In genomic region chr4:152128784-152129183, GRCm38 (mm10) we compare ENCODE assay signal across 21 mouse cellular contexts. TPM values are rescaled to one million over a fixed set of nuclear protein-coding genes. Genes with fewer than 3 reads are reported as not detected.
A peak's percentile ranks its signal among the peaks of the same experiment; 100 is the strongest.
DNase-seq lines count a peak whose midpoint lies in the region; ATAC-seq lines count a peak whose summit lies in the region.
"Had no signal": no experiment of that assay in that cellular context is flagged by ENCODE, and none has a peak within 500 bp of the region (broad histone marks: within the 10 kb centered on the region; RNA-seq: fewer than 3 reads in every experiment).

No protein-coding gene starts in this region.

- no peak overlapping the region for H3K9ac ChIP-seq in liver, embryonic 16.5 days (ENCODE audit: low read depth, low read length)
- H3K9ac ChIP-seq: embryonic facial prominence, embryonic 12.5 days; neural tube, embryonic 12.5 days had no signal

- peak; percentile 10 for DNase-seq in CD4-positive, CD25-positive, alpha-beta regulatory T cell, adult 2 months (ENCODE audit: low read depth, low spot score)
- peak; percentile 90 for DNase-seq in kidney, adult 11 months
- peak; percentile 79 for DNase-seq in kidney, postnatal 10 days
- no peak for DNase-seq in layer of hippocampus, postnatal 10 days (ENCODE audit: low spot score in 2 of 2)
- no peak for DNase-seq in lung, postnatal 10 days
- DNase-seq in limb, embryonic 10.5 days (ENCODE audit: low spot score), result no peak
- DNase-seq: cerebellum, adult 11 months; cerebellum, postnatal 25 days; lung, adult 2 months; thymus, postnatal 25 days had no signal

- ATAC-seq in CD4-positive, CD25-positive, alpha-beta regulatory T cell, adult 4 months, result no peak
- ATAC-seq in liver, embryonic 16.5 days (ENCODE audit: low read depth), result peak; percentile 11
- ATAC-seq: inflammation-experienced regulatory T-cells, adult 6 months; Patski had no signal

- H3K9me3 ChIP-seq in liver, embryonic 16.5 days (replicated peaks; ENCODE audit: control insufficient read depth, low read length), result no peaks in the 10 kb centered on the region
- H3K9me3 ChIP-seq in limb, embryonic 10.5 days (replicated peaks), result no peaks in the 10 kb centered on the region
- H3K9me3 ChIP-seq: embryonic facial prominence, embryonic 12.5 days; neural tube, embryonic 12.5 days had no signal

- no peak overlapping the region for H3K4me3 ChIP-seq in liver, embryonic 16.5 days (ENCODE audit: low read depth, low read length)
- no peak overlapping the region for H3K4me3 ChIP-seq in limb, embryonic 10.5 days
- H3K4me3 ChIP-seq: embryonic facial prominence, embryonic 12.5 days; neural tube, embryonic 12.5 days had no signal

- peaks cover 100% of the 10 kb centered on the region for H3K27me3 ChIP-seq in liver, embryonic 16.5 days (ENCODE audit: control insufficient read depth, insufficient read depth, low read depth, low read length)
- H3K27me3 ChIP-seq in limb, embryonic 10.5 days (ENCODE audit: low read depth, poor library complexity, severe bottlenecking), result peaks cover 100% of the 10 kb centered on the region

- H3K4me1 ChIP-seq in liver, embryonic 16.5 days (ENCODE audit: control insufficient read depth, low read depth, low read length), result peaks cover 14% of the 10 kb centered on the region
- peaks cover 68% of the 10 kb centered on the region for H3K4me1 ChIP-seq in limb, embryonic 10.5 days

- H3K36me3 ChIP-seq in liver, embryonic 16.5 days (ENCODE audit: control insufficient read depth, insufficient read depth), result no peaks in the 10 kb centered on the region
- H3K36me3 ChIP-seq in limb, embryonic 10.5 days, result no peaks in the 10 kb centered on the region
- H3K36me3 ChIP-seq: embryonic facial prominence, embryonic 12.5 days; neural tube, embryonic 12.5 days had no signal

- H3K4me2 ChIP-seq in liver, embryonic 16.5 days (ENCODE audit: low read depth, low read length), result no peak overlapping the region
- H3K4me2 ChIP-seq: neural tube, embryonic 12.5 days had no signal

- WGBS in liver, embryonic 16.5 days (ENCODE audit: insufficient replicate concordance), result 56% methylated on average over 5 of the region's 5 CpGs
- WGBS in limb, embryonic 10.5 days, result 52% methylated on average over 5 of the region's 5 CpGs

- no peak overlapping the region for H3K27ac ChIP-seq in liver, embryonic 16.5 days (ENCODE audit: low read length)
- no peak overlapping the region for H3K27ac ChIP-seq in limb, embryonic 10.5 days
- H3K27ac ChIP-seq: embryonic facial prominence, embryonic 12.5 days; macrophage; neural tube, embryonic 12.5 days had no signal

RNA-seq across cellular contexts. Expression of gene Tnfrsf25, which starts 13.1 kb away (rescaled TPM):
- polyA plus RNA-seq in CD4-positive, CD25-positive, alpha-beta regulatory T cell, adult 4 months (2017; shearing (Covaris generic)), result 100 to 1,000 TPM; 125 to 170 TPM
- 0.12 and 0.25 TPM in 2 replicates for polyA plus RNA-seq in liver, embryonic 16.5 days (2015; fragmentation: Nextera tagmentation; extraction: Ambion mirVana)
- 10 to 100 TPM; 14.0 to 15.1 TPM for total RNA-seq in layer of hippocampus, postnatal 10 days (2021)
- 0.67 and 0.75 TPM in 2 replicates for polyA plus RNA-seq in limb, embryonic 10.5 days (2016; fragmentation: Nextera tagmentation; extraction: Ambion mirVana)

RNA-seq across cellular contexts. Expression of gene Espn, which starts 23.4 kb away (rescaled TPM):
- 1 to 10 TPM; 9.5 to 9.9 TPM for polyA plus RNA-seq in CD4-positive, CD25-positive, alpha-beta regulatory T cell, adult 4 months (2017; shearing (Covaris generic))
- polyA plus RNA-seq in liver, embryonic 16.5 days (2015; fragmentation: Nextera tagmentation; extraction: Ambion mirVana), result 1.1 and 2.3 TPM in 2 replicates
- total RNA-seq in layer of hippocampus, postnatal 10 days (2021), result under 1 TPM; 0.62 to 0.78 TPM
- 2.9 and 3.2 TPM in 2 replicates for polyA plus RNA-seq in limb, embryonic 10.5 days (2016; fragmentation: Nextera tagmentation; extraction: Ambion mirVana)

RNA-seq across cellular contexts. Expression of gene Hes2, which starts 29.9 kb away (rescaled TPM):
- not detected for polyA plus RNA-seq in CD4-positive, CD25-positive, alpha-beta regulatory T cell, adult 4 months (2017; shearing (Covaris generic))
- polyA plus RNA-seq in liver, embryonic 16.5 days (2015; fragmentation: Nextera tagmentation; extraction: Ambion mirVana), result not detected in 2 replicates
- total RNA-seq in layer of hippocampus, postnatal 10 days (2021), result not detected
- not detected in 2 replicates for polyA plus RNA-seq in limb, embryonic 10.5 days (2016; fragmentation: Nextera tagmentation; extraction: Ambion mirVana)
- total RNA-seq: hematopoietic stem cell, adult 5-6 weeks; layer of hippocampus, postnatal 25 days; left cerebral cortex, postnatal 25 days had no signal
- polyA plus RNA-seq: embryonic facial prominence, embryonic 12.5 days; heart, embryonic 14.5 days; inflammation-experienced regulatory T-cells, adult 6 months; Patski had no signal

RNA-seq across cellular contexts. Expression of gene Acot7, which starts 49.1 kb away (rescaled TPM):
- 100 to 1,000 TPM; 108 to 145 TPM for polyA plus RNA-seq in CD4-positive, CD25-positive, alpha-beta regulatory T cell, adult 4 months (2017; shearing (Covaris generic))
- 11.9 and 12.0 TPM in 2 replicates for polyA plus RNA-seq in liver, embryonic 16.5 days (2015; fragmentation: Nextera tagmentation; extraction: Ambion mirVana)
- 100 to 1,000 TPM; 426 to 431 TPM for total RNA-seq in layer of hippocampus, postnatal 10 days (2021)
- 34.8 and 36.7 TPM in 2 replicates for polyA plus RNA-seq in limb, embryonic 10.5 days (2016; fragmentation: Nextera tagmentation; extraction: Ambion mirVana)

RNA-seq across cellular contexts. Expression of gene Plekhg5, which starts 56.5 kb away (rescaled TPM):
- polyA plus RNA-seq in CD4-positive, CD25-positive, alpha-beta regulatory T cell, adult 4 months (2017; shearing (Covaris generic)), result 1 to 10 TPM; 1.7 to 2.4 TPM
- 4.8 and 5.1 TPM in 2 replicates for polyA plus RNA-seq in liver, embryonic 16.5 days (2015; fragmentation: Nextera tagmentation; extraction: Ambion mirVana)
- 10 to 100 TPM; 76.0 to 79.6 TPM for total RNA-seq in layer of hippocampus, postnatal 10 days (2021)
- 9.5 and 13.3 TPM in 2 replicates for polyA plus RNA-seq in limb, embryonic 10.5 days (2016; fragmentation: Nextera tagmentation; extraction: Ambion mirVana)

Comparison
In these comparisons a context has a peak if more than half of its experiments do, and no peak if none do; other contexts are left out.
1. DNase-seq: peak in CD4-positive, CD25-positive, alpha-beta regulatory T cell, adult 2 months (single experiment), kidney, adult 11 months (single experiment) and kidney, postnatal 10 days (single experiment); none in layer of hippocampus, postnatal 10 days (0 of 2), lung, postnatal 10 days (single experiment) and limb, embryonic 10.5 days (single experiment).
2. RNA of gene Tnfrsf25, which starts 13.1 kb away (polyA plus RNA-seq): 125 to 170 TPM in CD4-positive, CD25-positive, alpha-beta regulatory T cell, adult 4 months; 0.67 to 0.75 TPM in limb, embryonic 10.5 days and 0.12 to 0.25 TPM in liver, embryonic 16.5 days; every median in the first group is over 10 times any median in the second.